Mouse (Mus musculus): ENCODE measurements around the gene Borcs8.

Borcs8 gene

GRCm38 (mm10) chr8:70139026-70139857 lies at the start of gene Borcs8, which contains the start of the genes Rfxank and Mef2b:
Borcs8 (plus strand) TSS chr8:70139499.
Rfxank (minus strand) TSS chr8:70139154.
Mef2b (plus strand) TSS chr8:70139711.
- DNase-seq (ENCODE audit: low spot score in 2 of 2), result peak; percentile 99 to 100

- no peak for DNase-seq (ENCODE audit: low spot score in 2 of 2)
Observed at GRCm38 (mm10) chr8:70092786-70093185, 46.5 kb upstream of the Borcs8 start.

- no peak for DNase-seq (ENCODE audit: low spot score in 2 of 2)
Observed at GRCm38 (mm10) chr8:70099276-70099675, 40.0 kb upstream of the Borcs8 start.

GRCm38 (mm10) chr8:70100241-70100640 lies 39.1 kb upstream of the Borcs8 start:
- no peak for DNase-seq (ENCODE audit: low spot score in 2 of 2)

GRCm38 (mm10) chr8:70104506-70104905 lies 34.8 kb upstream of the Borcs8 start:
- DNase-seq (ENCODE audit: low spot score in 2 of 2), result no peak

- no peak for DNase-seq (ENCODE audit: low spot score in 2 of 2)
Observed at GRCm38 (mm10) chr8:70104922-70105321, 34.4 kb upstream of the Borcs8 start.

GRCm38 (mm10) chr8:70110451-70110850 lies 28.8 kb upstream of the Borcs8 start:
- DNase-seq (ENCODE audit: low spot score in 2 of 2), result no peak

- no peak for DNase-seq (ENCODE audit: low spot score in 2 of 2)
Observed at GRCm38 (mm10) chr8:70111192-70111795, 28.0 kb upstream of the Borcs8 start.

GRCm38 (mm10) chr8:70112401-70113016 lies 26.8 kb upstream of the Borcs8 start:
- no peak for DNase-seq (ENCODE audit: low spot score in 2 of 2)

GRCm38 (mm10) chr8:70114488-70114887 lies 24.8 kb upstream of the Borcs8 start:
- DNase-seq (ENCODE audit: low spot score in 2 of 2), result no peak

GRCm38 (mm10) chr8:70114892-70115291 lies 24.4 kb upstream of the Borcs8 start:
- no peak for DNase-seq (ENCODE audit: low spot score in 2 of 2)

- no peak for DNase-seq (ENCODE audit: low spot score in 2 of 2)
Observed at GRCm38 (mm10) chr8:70117611-70118010, 21.7 kb upstream of the Borcs8 start.

GRCm38 (mm10) chr8:70118726-70119700 lies 20.3 kb upstream of the Borcs8 start:
- no peak for DNase-seq (ENCODE audit: low spot score in 2 of 2)

GRCm38 (mm10) chr8:70120667-70121066 lies 18.6 kb upstream of the Borcs8 start, which contains the start of gene Ncan:
Ncan (minus strand) TSS chr8:70120873.
- DNase-seq (ENCODE audit: low spot score in 2 of 2), result no peak

- no peak for DNase-seq (ENCODE audit: low spot score in 2 of 2)
Observed at GRCm38 (mm10) chr8:70122863-70123262, 16.4 kb upstream of the Borcs8 start.

- no peak for DNase-seq (ENCODE audit: low spot score in 2 of 2)
Observed at GRCm38 (mm10) chr8:70124992-70125391, 14.3 kb upstream of the Borcs8 start.

GRCm38 (mm10) chr8:70128435-70128834 lies 10.9 kb upstream of the Borcs8 start:
- DNase-seq (ENCODE audit: low spot score in 2 of 2), result peak; percentile 68 to 81

- DNase-seq (ENCODE audit: low spot score in 2 of 2), result peak; percentile 59 to 65
Observed at GRCm38 (mm10) chr8:70129309-70129952, 9.9 kb upstream of the Borcs8 start.

GRCm38 (mm10) chr8:70130066-70130465 lies 9.2 kb upstream of the Borcs8 start:
- no peak for DNase-seq (ENCODE audit: low spot score in 2 of 2)

- DNase-seq (ENCODE audit: low spot score in 2 of 2), result peak; percentile 72 to 82
Observed at GRCm38 (mm10) chr8:70131166-70131883, 8.0 kb upstream of the Borcs8 start, which contains the start of gene Nr2c2ap. Nr2c2ap (plus strand) TSS chr8:70131333.
